Mouse (Mus musculus) stomach, embryonic 15.5 days (tissue): ENCODE data around the gene Plce1. TPM values are rescaled to one million over a fixed set of nuclear protein-coding genes. Genes with fewer than 3 reads are reported as not detected.

Experiments
- ATAC-seq: fragments of 200-750 bp; cut with Nextera tagmentation; 2 replicates; pipeline ENCODE4 v1.8.0; 2017; ENCODE audit warnings: low read depth, moderate number of reproducible peaks, moderate TSS enrichment; ENCODE audit not compliant: insufficient read depth, low FRiP score
- H3K27ac ChIP-seq: fragments of 300-500 bp; sonication (generic); 2 replicates; pipeline ENCODE4 v1.5.1; 2015; ENCODE audit warnings: mild to moderate bottlenecking, inconsistent platforms
- H3K27me3 ChIP-seq: fragments of 300-500 bp; sonication (generic); replicated peaks from 2 replicates; pipeline ENCODE4 v1.6.1; 2015; ENCODE audit warnings: inconsistent platforms
- H3K36me3 ChIP-seq: fragments of 300-500 bp; sonication (generic); 2 replicates; pipeline ENCODE4 v1.6.1; 2015; ENCODE audit warnings: inconsistent platforms
- H3K4me1 ChIP-seq: fragments of 300-500 bp; sonication (generic); 2 replicates; pipeline ENCODE4 v1.6.1; 2015; ENCODE audit warnings: inconsistent platforms
- H3K4me2 ChIP-seq: fragments of 300-500 bp; sonication (generic); 2 replicates; pipeline ENCODE4 v1.6.1; 2015; ENCODE audit warnings: mild to moderate bottlenecking, inconsistent platforms
- H3K4me3 ChIP-seq: fragments of 300-500 bp; sonication (generic); replicated peaks from 2 replicates; pipeline ENCODE4 v1.5.1; 2015; ENCODE audit warnings: inconsistent platforms
- H3K9ac ChIP-seq: fragments of 300-500 bp; sonication (generic); 2 replicates; pipeline ENCODE4 v1.6.1; 2015; ENCODE audit warnings: inconsistent platforms
- H3K9me3 ChIP-seq: fragments of 300-500 bp; sonication (generic); 2 replicates; pipeline ENCODE4 v1.6.1; 2016; ENCODE audit warnings: inconsistent platforms
- WGBS: fragments of 180-500 bp; shearing (Covaris S2); methylation state at CpG from one replicate; pipeline ENCODE4 v1.1.7; 2015; 5-methylcytosine and 5-hydroxymethylcytosine counted together
- polyA plus RNA-seq: library from polyadenylated mRNA; unstranded; fragments of >200 nt; fragmentation: Nextera tagmentation; extraction: Ambion mirVana; gene quantifications from 2 replicates; pipeline ENCODE4 v1.2.1, GENCODE M21; 2015

Gene Plce1
- polyA plus RNA-seq, 1 experiment from 2014 or later = 9.3 TPM

GRCm38 (mm10) chr19:38506131-38506530 is 25.2 kb downstream of the Plce1 start:
- Histone ChIP-seq H3K4me3 (no peak overlapping the region), H3K9me3 (no peaks in the 10 kb centered on the region), H3K4me2 (no peak overlapping the region), H3K4me1 (no peaks in the 10 kb centered on the region), H3K36me3 (no peaks in the 10 kb centered on the region), H3K27ac (no peak overlapping the region), H3K9ac (no peak overlapping the region), H3K27me3 (no peaks in the 10 kb centered on the region)
- ATAC-seq = no peak
- WGBS = 81% methylated on average over 7 of the region's 7 CpGs

DNA sequence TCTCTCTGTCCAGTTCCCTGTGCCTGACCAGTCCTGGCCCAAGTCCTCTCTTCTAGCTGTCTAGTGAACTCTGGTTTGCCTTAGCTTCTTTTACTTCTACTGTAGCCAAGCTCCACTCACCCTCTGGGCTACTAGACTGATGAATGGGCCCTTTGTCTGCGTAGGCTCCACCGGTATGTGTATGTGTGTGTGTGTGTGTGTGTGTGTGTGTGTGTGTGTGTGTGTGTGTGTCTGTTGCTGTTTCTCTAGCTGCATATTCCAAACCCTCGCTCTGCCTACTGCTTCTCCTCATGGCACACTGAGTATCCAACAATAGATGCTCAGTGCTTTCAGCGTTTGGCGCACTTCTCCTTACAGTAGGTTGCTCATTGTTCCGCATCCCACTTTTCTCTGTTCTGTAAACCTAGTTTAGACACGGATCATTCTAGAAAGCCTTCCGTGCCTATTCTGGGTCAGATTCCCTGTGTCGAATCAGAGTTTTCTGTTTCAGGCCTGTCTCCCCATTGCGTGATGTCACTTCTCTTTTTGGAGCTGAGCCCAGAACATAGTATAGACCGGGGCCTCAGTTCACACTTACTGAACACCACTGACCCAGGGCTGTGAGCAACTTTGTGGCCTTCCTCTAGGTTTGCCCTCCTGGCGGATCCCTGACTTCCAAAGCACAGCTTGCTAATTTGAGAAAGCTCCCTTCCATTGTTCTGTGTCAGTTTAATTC is 26.5 kb downstream of the Plce1 start:
- Histone ChIP-seq H3K4me2 (no peak overlapping the region), H3K9me3 (no peaks in the 10 kb centered on the region), H3K9ac (no peak overlapping the region), H3K27ac (no peak overlapping the region), H3K4me3 (no peak overlapping the region), H3K36me3 (no peaks in the 10 kb centered on the region), H3K4me1 (no peaks in the 10 kb centered on the region), H3K27me3 (no peaks in the 10 kb centered on the region)
- WGBS = 70% methylated on average over 12 of the region's 12 CpGs
- no peak for ATAC-seq

DNA sequence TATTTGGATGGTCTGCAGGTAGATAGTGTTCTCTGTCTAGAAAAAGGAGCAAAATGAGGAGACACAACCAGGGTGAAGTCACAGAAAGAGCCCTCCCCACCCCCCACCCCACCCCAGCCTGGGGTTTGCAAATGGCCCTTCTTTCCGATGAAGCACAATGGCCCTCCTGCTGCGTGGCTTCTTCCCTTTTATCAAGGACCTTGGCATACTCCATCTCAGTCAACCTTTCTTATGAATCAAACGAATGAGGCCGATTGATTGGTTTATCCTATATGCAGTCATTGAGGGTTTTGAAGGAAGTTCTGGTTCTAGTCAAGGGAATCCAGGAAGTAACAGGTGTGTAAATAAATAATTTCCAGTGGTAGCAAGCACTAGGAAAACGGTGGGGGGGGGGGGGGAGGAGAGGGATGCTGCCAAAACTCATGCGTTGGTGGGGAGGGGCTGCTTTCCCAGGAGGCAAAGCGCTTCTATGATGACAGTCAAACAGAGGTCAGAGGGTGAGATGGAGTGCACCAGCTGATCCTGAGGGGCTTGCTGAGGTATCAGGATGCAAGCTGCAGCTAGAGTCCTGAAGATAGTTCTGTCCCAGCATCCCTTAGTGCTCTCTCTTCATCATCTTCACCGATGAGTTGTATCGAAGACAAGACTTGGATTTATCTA is 27.2 kb downstream of the Plce1 start:
- ATAC-seq = no peak
- no peak overlapping the region for H3K27ac ChIP-seq
- WGBS = 74% methylated on average over 9 of the region's 9 CpGs
- H3K4me3 ChIP-seq = no peak overlapping the region
- no peaks in the 10 kb centered on the region for H3K9me3 ChIP-seq
- H3K4me2 ChIP-seq = no peak overlapping the region
- H3K27me3 ChIP-seq = no peaks in the 10 kb centered on the region
- no peaks in the 10 kb centered on the region for H3K4me1 ChIP-seq
- H3K9ac ChIP-seq = no peak overlapping the region
- no peaks in the 10 kb centered on the region for H3K36me3 ChIP-seq

GRCm38 (mm10) chr19:38514417-38515184 is 33.7 kb downstream of the Plce1 start:
- Histone ChIP-seq H3K9ac (no peak overlapping the region), H3K4me1 (no peaks in the 10 kb centered on the region), H3K9me3 (no peaks in the 10 kb centered on the region), H3K27ac (no peak overlapping the region), H3K4me2 (no peak overlapping the region), H3K27me3 (no peaks in the 10 kb centered on the region), H3K4me3 (no peak overlapping the region), H3K36me3 (no peaks in the 10 kb centered on the region)
- WGBS = 69% methylated on average over 5 of the region's 5 CpGs
- ATAC-seq = peak; percentile 47; the same call in 1 of the 2 replicates

DNA sequence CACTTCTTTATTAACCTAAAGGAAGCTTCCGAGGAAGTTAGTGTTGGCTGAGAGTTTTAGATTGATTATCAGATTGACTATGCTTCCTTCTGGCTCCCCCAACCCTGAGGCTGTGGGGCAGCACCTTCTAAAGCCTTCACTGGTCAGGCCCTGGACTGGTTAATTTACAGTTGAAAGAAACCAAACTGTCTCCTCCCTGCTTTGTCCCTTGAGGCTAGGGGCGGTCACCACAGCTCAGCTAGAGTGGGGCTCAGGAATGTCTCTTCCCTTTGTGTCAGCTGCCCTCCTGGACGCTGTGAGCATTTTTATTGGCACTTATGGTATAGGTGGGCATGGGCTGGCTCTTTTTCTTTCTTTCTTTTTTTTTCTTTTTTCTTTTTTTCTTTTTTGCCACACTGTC is 45.9 kb downstream of the Plce1 start:
- Histone ChIP-seq H3K4me1 (no peaks in the 10 kb centered on the region), H3K36me3 (no peaks in the 10 kb centered on the region), H3K4me3 (no peak overlapping the region), H3K9ac (no peak overlapping the region), H3K27ac (no peak overlapping the region), H3K9me3 (no peaks in the 10 kb centered on the region), H3K27me3 (no peaks in the 10 kb centered on the region), H3K4me2 (no peak overlapping the region)
- WGBS = 39% methylated on average over 3 of the region's 3 CpGs
- no peak for ATAC-seq

DNA sequence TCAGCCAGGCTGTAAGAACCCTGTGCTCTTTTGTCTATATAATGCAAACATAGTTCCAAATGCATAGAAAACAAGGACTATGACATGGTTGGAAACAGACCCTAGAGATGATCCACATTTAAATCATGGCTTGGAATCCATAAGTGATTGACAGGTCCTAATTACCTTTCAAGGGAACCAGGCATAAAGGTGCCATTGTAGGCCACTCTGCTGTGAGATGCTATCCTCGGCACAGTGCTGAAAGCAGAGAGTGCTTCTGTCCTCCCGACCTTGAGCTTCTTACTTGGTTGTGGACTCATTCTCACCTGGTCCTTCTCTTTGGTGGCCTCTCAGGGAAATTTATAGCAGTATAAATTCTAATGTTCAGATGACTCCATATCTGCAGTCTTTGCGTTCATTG is 46.6 kb downstream of the Plce1 start:
- H3K4me2 ChIP-seq = no peak overlapping the region
- ATAC-seq = no peak
- no peaks in the 10 kb centered on the region for H3K27me3 ChIP-seq
- H3K9ac ChIP-seq = no peak overlapping the region
- no peaks in the 10 kb centered on the region for H3K4me1 ChIP-seq
- no peaks in the 10 kb centered on the region for H3K9me3 ChIP-seq
- H3K36me3 ChIP-seq = no peaks in the 10 kb centered on the region
- H3K27ac ChIP-seq = no peak overlapping the region
- H3K4me3 ChIP-seq = no peak overlapping the region
- 67% methylated on average over 3 of the region's 3 CpGs for WGBS

- no peak overlapping the region for H3K4me3 ChIP-seq
- no peak for ATAC-seq
- H3K9ac ChIP-seq = no peak overlapping the region
- 72% methylated on average over 5 of the region's 5 CpGs for WGBS
- no peaks in the 10 kb centered on the region for H3K4me1 ChIP-seq
- H3K9me3 ChIP-seq = no peaks in the 10 kb centered on the region
- no peak overlapping the region for H3K4me2 ChIP-seq
- H3K27me3 ChIP-seq = no peaks in the 10 kb centered on the region
- H3K36me3 ChIP-seq = no peaks in the 10 kb centered on the region
- no peak overlapping the region for H3K27ac ChIP-seq
These were observed 52.3 kb downstream of the Plce1 start for GRCm38 (mm10) chr19:38533230-38533629.

DNA sequence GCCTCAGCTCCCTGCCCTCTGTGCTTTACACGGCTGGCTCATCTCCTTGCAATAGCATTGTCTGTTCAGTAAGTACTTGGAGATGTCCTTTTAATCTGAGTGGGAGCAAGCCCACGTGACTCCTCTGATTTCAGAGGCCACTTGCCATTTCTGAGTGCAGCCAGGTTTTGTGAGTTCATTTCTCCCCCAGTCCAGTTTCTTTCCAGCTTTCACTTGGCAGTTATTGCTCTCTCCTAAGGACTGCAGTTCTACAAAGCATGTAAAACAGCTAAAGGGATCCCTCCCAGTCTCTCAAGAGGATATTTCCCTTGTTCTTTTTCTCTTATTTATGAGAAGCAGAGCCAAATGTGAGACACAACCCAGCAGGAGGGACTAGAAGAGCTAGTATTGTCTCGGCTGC is 58.4 kb downstream of the Plce1 start:
- 59% methylated on average over 3 of the region's 3 CpGs for WGBS

GRCm38 (mm10) chr19:38540549-38540948 is 59.6 kb downstream of the Plce1 start:
- H3K27ac ChIP-seq = no peak overlapping the region
- H3K27me3 ChIP-seq = no peaks in the 10 kb centered on the region
- H3K4me1 ChIP-seq = no peaks in the 10 kb centered on the region
- H3K9ac ChIP-seq = no peak overlapping the region
- no peak overlapping the region for H3K4me3 ChIP-seq
- no peak overlapping the region for H3K4me2 ChIP-seq
- WGBS = 65% methylated on average over 3 of the region's 3 CpGs
- ATAC-seq = no peak
- no peaks in the 10 kb centered on the region for H3K36me3 ChIP-seq
- no peaks in the 10 kb centered on the region for H3K9me3 ChIP-seq

More for the DNA sequence above, 58.4 kb downstream of the Plce1 start:
- ATAC-seq = no peak
- Histone ChIP-seq H3K4me3 (no peak overlapping the region), H3K4me1 (no peaks in the 10 kb centered on the region), H3K27me3 (no peaks in the 10 kb centered on the region), H3K9ac (no peak overlapping the region), H3K36me3 (no peaks in the 10 kb centered on the region), H3K9me3 (no peaks in the 10 kb centered on the region), H3K27ac (no peak overlapping the region), H3K4me2 (no peak overlapping the region)

GRCm38 (mm10) chr19:38549487-38550058 is 68.7 kb downstream of the Plce1 start:
- ATAC-seq = no peak
- H3K4me3 ChIP-seq = no peak overlapping the region
- H3K27ac ChIP-seq = no peak overlapping the region
- H3K4me1 ChIP-seq = no peaks in the 10 kb centered on the region
- no peaks in the 10 kb centered on the region for H3K36me3 ChIP-seq
- H3K4me2 ChIP-seq = no peak overlapping the region
- H3K9ac ChIP-seq = no peak overlapping the region
- H3K27me3 ChIP-seq = no peaks in the 10 kb centered on the region
- H3K9me3 ChIP-seq = no peaks in the 10 kb centered on the region
- WGBS = 82% methylated on average over 8 of the region's 8 CpGs

- no peaks in the 10 kb centered on the region for H3K27me3 ChIP-seq
- WGBS = 62% methylated on average over 2 of the region's 2 CpGs
- ATAC-seq = no peak
- no peak overlapping the region for H3K9ac ChIP-seq
- no peak overlapping the region for H3K27ac ChIP-seq
- H3K4me1 ChIP-seq = no peaks in the 10 kb centered on the region
- no peak overlapping the region for H3K4me3 ChIP-seq
- H3K4me2 ChIP-seq = no peak overlapping the region
- H3K36me3 ChIP-seq = no peaks in the 10 kb centered on the region
- no peaks in the 10 kb centered on the region for H3K9me3 ChIP-seq
These were observed 72.6 kb downstream of the Plce1 start for GRCm38 (mm10) chr19:38553551-38553950.

- H3K9me3 ChIP-seq = no peaks in the 10 kb centered on the region
- H3K4me3 ChIP-seq = no peak overlapping the region
- no peaks in the 10 kb centered on the region for H3K4me1 ChIP-seq
- H3K27me3 ChIP-seq = no peaks in the 10 kb centered on the region
- H3K4me2 ChIP-seq = no peak overlapping the region
- no peaks in the 10 kb centered on the region for H3K36me3 ChIP-seq
- 58% methylated on average over 3 of the region's 3 CpGs for WGBS
- no peak overlapping the region for H3K9ac ChIP-seq
- ATAC-seq = no peak
- H3K27ac ChIP-seq = no peak overlapping the region
These were observed 74.5 kb downstream of the Plce1 start for GRCm38 (mm10) chr19:38555399-38555798.
